Mouse (Mus musculus) ovary, postnatal 14 days (tissue): ENCODE data around the gene Mrpl41.
A peak's percentile ranks its signal among the peaks of the same experiment; 100 is the strongest.

Source experiments
- DNase-seq: peaks from one replicate; pipeline ENCODE4 v3.0.0; 2022; ENCODE audit warnings: low spot score

The Mrpl41 gene

GRCm38 (mm10) chr2:24935057-24935796 lies 39.7 kb downstream of the Mrpl41 start, which contains the start of gene Arrdc1:
Gene Arrdc1 (minus strand): TSS chr2:24935252.
- DNase-seq = peak; percentile 89

- DNase-seq = no peak
Observed at GRCm38 (mm10) chr2:24934441-24934963, 40.4 kb downstream of the Mrpl41 start.

- no peak for DNase-seq
Observed at GRCm38 (mm10) chr2:24929593-24929992, 45.3 kb downstream of the Mrpl41 start.

GRCm38 (mm10) chr2:24929119-24929518 lies 45.8 kb downstream of the Mrpl41 start:
- DNase-seq = no peak

GRCm38 (mm10) chr2:24927810-24928479 lies 47.0 kb downstream of the Mrpl41 start:
- DNase-seq = peak; percentile 26

- no peak for DNase-seq
Observed at GRCm38 (mm10) chr2:24926965-24927358, 47.9 kb downstream of the Mrpl41 start.

- DNase-seq = no peak
Observed at GRCm38 (mm10) chr2:24926345-24926964, 48.4 kb downstream of the Mrpl41 start.

GRCm38 (mm10) chr2:24925284-24925683 lies 49.6 kb downstream of the Mrpl41 start:
- no peak for DNase-seq
